Mouse (Mus musculus) limb, embryonic 14.5 days (tissue): ENCODE results near the gene Dand5. TPM values are rescaled to one million over a fixed set of nuclear protein-coding genes. Genes with fewer than 3 reads are reported as not detected.
A peak's percentile ranks its signal among the peaks of the same experiment; 100 is the strongest.

ENCODE experiments used
- ATAC-seq: fragments of 200-750 bp; cut with Nextera tagmentation; 2 replicates; pipeline ENCODE4 v1.8.0; 2017; ENCODE audit warnings: low read depth, moderate number of reproducible peaks, moderate TSS enrichment; ENCODE audit not compliant: low FRiP score
- DNase-seq: peaks from one replicate; pipeline ENCODE4 v3.0.0-alpha.2; 2015; ENCODE audit warnings: low spot score
- H3K27ac ChIP-seq: fragments of 300-500 bp; sonication (generic); replicated peaks from 2 replicates; pipeline ENCODE4 v1.5.1; 2014; ENCODE audit warnings: low read depth, mild to moderate bottlenecking, low read length, moderate library complexity, mixed read lengths
- H3K27me3 ChIP-seq: fragments of 300-500 bp; sonication (generic); 2 replicates; pipeline ENCODE4 v1.6.1; 2014; ENCODE audit warnings: low read length, mixed read lengths; ENCODE audit not compliant: control insufficient read depth, insufficient read depth
- H3K36me3 ChIP-seq: fragments of 300-500 bp; sonication (generic); 2 replicates; pipeline ENCODE4 v1.6.1; 2014; ENCODE audit warnings: mild to moderate bottlenecking, low read length, moderate library complexity, mixed read lengths; ENCODE audit not compliant: control insufficient read depth, insufficient read depth
- H3K4me1 ChIP-seq: fragments of 300-500 bp; sonication (generic); 2 replicates; pipeline ENCODE4 v1.6.1; 2014; ENCODE audit warnings: antibody characterized with exemption, low read length, mixed read lengths; ENCODE audit not compliant: control insufficient read depth, insufficient read depth
- H3K4me2 ChIP-seq: fragments of 300-500 bp; sonication (generic); replicated peaks from 2 replicates; pipeline ENCODE4 v1.6.1; 2014; ENCODE audit warnings: low read depth, mild to moderate bottlenecking, low read length, moderate library complexity; ENCODE audit not compliant: severe bottlenecking
- H3K4me3 ChIP-seq: fragments of 300-500 bp; sonication (generic); replicated peaks from 2 replicates; pipeline ENCODE4 v1.5.1; 2014; ENCODE audit warnings: low read length
- H3K9ac ChIP-seq: fragments of 300-500 bp; sonication (generic); 2 replicates; pipeline ENCODE4 v1.6.1; 2014; ENCODE audit warnings: mild to moderate bottlenecking, low read depth, low read length, moderate library complexity; ENCODE audit not compliant: severe bottlenecking
- H3K9me3 ChIP-seq: fragments of 300-500 bp; sonication (generic); 2 replicates; pipeline ENCODE4 v1.6.1; 2016; ENCODE audit warnings: low read length; ENCODE audit not compliant: control insufficient read depth
- POLR2A ChIP-seq: fragments of 200-500 bp; IDR thresholded peaks from 2 replicates; pipeline ENCODE4 v1.8.0; 2012; ENCODE audit warnings: inconsistent platforms, mild to moderate bottlenecking, moderate library complexity, borderline replicate concordance; ENCODE audit not compliant: insufficient read depth, insufficient read length; ENCODE audit errors: extremely low read depth
- WGBS: fragments of 180-500 bp; shearing (Covaris S2); extraction: QIAGEN DNeasy Blood & Tissue Kit; methylation state at CpG from one replicate; pipeline ENCODE4 v1.1.7; 2014; 5-methylcytosine and 5-hydroxymethylcytosine counted together
- polyA plus RNA-seq, 2 experiments: library from polyadenylated mRNA; depleted of rRNA in 1 of 2; stranded (reverse) in 1 of 2; unstranded in 1 of 2; fragments of >200 nt; fragmentation: Nextera tagmentation in 1 of 2; extraction: Ambion mirVana in 1 of 2; gene quantifications; 2 replicates each; pipeline versions ENCODE4 v1.2.1 to v1.2.3; 2012 to 2014

Gene Dand5
- polyA plus RNA-seq, 2 experiments: 5.9 to 6.9 TPM

DNA sequence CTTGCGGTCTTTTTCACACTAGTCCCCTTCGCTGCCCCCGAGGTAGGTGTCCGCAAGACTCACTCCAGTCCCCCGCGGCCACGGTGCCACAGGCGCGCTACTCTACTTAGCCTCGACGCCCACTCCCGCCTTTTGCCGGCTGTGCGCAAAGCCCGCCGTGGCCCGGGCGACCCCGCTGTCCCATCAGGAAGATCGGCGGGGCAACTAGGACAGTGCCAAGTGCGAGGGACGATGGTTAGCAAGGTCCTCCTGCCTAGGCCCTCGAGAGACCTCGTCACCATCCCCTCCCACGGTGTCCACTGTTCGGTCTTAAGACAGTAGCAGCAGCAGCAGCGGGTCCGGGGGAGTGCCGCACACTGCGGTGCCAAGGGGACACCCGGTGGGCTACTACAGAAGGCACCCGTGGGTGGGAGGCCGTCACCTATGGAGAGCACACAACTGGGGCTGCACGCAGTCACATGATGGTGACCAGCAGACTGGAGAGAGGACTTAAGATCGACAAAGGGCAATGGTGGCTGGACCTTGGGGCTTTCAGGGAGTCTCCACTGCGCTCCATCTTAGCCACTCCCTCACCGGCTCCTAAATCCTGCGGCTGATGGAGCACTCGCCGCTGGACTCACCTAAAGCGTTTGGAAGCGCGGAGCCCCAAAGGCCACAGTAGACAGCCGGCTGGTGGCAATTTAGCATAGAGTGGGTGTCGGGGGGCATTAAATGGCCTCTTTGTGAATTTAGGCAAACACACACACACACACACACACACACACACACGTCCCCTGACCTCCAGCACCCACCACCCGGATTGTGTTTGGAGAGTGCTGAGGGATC is 37.7 kb downstream of the Dand5 start:
- no peak for TF ChIP-seq POLR2A
- H3K9ac ChIP-seq: peak overlapping the region; percentile 40
- peaks cover 99% of the 10 kb centered on the region for H3K4me1 ChIP-seq
- H3K27ac ChIP-seq: no peak overlapping the region
- H3K4me2 ChIP-seq: peak overlapping the region; percentile 41
- H3K4me3 ChIP-seq: peak overlapping the region; percentile 25
- WGBS: 8% methylated on average over 46 of the region's 48 CpGs
- H3K27me3 ChIP-seq: 0 out of 2 replicates have a peak, but pooled peaks cover 24% of the 10 kb centered on the region
- H3K36me3 ChIP-seq: peaks cover 14% of the 10 kb centered on the region; the same call in 1 of the 2 replicates
- DNase-seq (no peak), ATAC-seq (no peak)
- H3K9me3 ChIP-seq: no peaks in the 10 kb centered on the region

DNA sequence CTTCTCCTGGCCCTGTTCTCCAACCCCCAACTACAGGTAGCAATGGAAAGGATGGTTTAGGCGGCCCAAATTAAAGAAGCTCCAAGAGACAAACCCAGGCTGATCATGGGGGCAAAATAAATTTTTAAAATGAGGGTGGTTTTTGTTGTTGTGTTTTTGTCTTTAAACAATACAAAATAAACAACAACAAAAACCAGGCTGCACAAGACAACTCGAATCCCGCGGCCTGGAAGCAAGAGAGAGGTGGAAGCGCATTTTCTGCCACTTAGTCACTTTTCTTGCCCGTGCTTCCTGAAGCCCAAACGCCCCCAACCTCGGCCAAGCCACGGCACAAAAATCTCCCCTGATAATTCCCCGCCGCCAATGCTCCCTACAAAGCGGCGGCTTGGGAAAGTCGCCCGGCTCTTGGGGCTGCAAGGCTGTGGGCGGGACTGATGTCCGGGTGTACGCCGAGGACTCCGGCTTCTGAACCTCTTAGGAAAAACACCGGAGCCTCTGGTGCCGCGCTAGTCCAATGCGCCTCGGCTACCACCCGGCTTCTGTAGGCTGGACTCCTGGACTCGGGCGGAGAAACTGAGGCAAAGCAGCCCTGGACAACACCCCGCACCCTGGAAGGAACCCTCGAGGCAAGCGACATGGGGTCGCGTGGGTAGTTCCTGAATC is 38.6 kb downstream of the Dand5 start:
- no peak for DNase-seq
- H3K36me3 ChIP-seq: peaks cover 14% of the 10 kb centered on the region; the same call in 1 of the 2 replicates
- peak overlapping the region; percentile 40; the same call in 1 of the 2 replicates for H3K9ac ChIP-seq
- H3K4me1 ChIP-seq: peaks cover 99% of the 10 kb centered on the region
- H3K27me3 ChIP-seq: 0 out of 2 replicates have a peak, but pooled peaks cover 24% of the 10 kb centered on the region
- no peak for TF ChIP-seq POLR2A
- H3K4me2 ChIP-seq: peak overlapping the region; percentile 41
- 10% methylated on average over 33 of the region's 33 CpGs for WGBS
- H3K27ac ChIP-seq: no peak overlapping the region
- no peaks in the 10 kb centered on the region for H3K9me3 ChIP-seq
- ATAC-seq: no peak
- H3K4me3 ChIP-seq: peak overlapping the region; percentile 25

DNA sequence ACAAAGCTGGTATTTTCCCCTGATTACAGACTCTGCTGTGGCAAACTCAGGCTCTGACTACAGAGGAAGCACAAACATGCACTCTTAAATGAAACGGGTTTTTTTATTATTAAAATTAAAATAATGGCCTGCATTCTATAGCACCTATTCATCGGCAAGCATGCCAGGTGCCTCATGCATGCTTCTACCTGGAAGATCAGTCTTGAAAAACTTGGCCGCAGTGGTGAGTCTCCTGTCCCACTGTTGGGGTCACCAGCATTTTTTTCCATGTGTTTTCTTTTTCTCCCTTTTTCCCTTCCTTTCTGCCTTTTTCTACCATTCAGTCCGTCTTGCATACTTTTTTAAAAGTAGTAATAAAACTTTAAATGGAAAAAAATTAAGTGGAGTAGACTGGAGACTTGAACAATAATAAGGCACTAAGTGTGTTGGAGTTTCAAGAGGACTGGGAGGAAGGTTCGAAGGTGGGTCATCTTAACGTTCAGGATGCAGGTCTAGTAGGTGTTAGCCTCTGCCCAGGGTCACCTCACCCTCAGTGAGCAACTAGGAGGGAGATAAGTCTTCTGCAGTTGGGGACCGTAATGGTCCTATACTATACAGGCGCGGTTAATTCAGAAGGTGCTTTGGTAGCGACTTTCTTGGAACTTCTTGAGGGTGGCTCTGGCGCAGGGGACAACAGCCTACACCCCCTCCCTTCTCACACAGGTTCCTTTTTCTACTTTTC is 39.3 kb downstream of the Dand5 start:
- Histone ChIP-seq H3K36me3 (peaks cover 14% of the 10 kb centered on the region; the same call in 1 of the 2 replicates), H3K9me3 (no peaks in the 10 kb centered on the region), H3K27ac (peak overlapping the region; percentile 13; the same call in 1 of the 2 replicates), H3K4me1 (peaks cover 99% of the 10 kb centered on the region), H3K9ac (no peak overlapping the region), H3K4me3 (no peak overlapping the region), H3K4me2 (peak overlapping the region; percentile 15; the same call in 1 of the 2 replicates), H3K27me3 (peaks cover 25% of the 10 kb centered on the region; the same call in 1 of the 2 replicates)
- 25% methylated on average over 11 of the region's 11 CpGs for WGBS
- no peak for TF ChIP-seq POLR2A
- no peak for ATAC-seq
- no peak for DNase-seq

DNA sequence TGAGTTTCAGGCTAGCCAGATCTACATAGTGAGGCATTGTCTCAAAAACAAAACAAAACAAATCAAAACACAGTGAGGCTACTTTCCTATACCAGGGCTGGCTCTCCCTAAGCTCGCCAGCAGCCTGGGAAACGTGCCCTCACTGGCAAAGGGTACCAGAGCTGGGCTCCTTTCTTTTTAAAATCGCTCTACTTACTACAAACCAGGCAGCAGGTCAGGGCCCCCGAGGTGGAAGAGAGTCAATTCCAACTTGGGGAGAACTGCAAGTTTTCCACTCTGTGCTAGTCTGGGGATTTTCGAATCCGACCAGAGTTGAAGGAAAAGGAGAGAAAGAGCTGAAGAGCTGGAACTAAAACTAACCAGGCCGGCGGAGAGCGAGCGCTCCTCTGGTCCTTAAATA is 39.9 kb downstream of the Dand5 start:
- peaks cover 10% of the 10 kb centered on the region; the same call in 1 of the 2 replicates for H3K36me3 ChIP-seq
- H3K27me3 ChIP-seq: peaks cover 26% of the 10 kb centered on the region; the same call in 1 of the 2 replicates
- ATAC-seq (no peak), DNase-seq (no peak)
- TF ChIP-seq POLR2A: no peak
- no peak overlapping the region for H3K4me3 ChIP-seq
- peak overlapping the region; percentile 13; the same call in 1 of the 2 replicates for H3K27ac ChIP-seq
- peak overlapping the region; percentile 15; the same call in 1 of the 2 replicates for H3K4me2 ChIP-seq
- WGBS: 35% methylated on average over 10 of the region's 10 CpGs
- no peaks in the 10 kb centered on the region for H3K9me3 ChIP-seq
- peak overlapping the region; percentile 31; the same call in 1 of the 2 replicates for H3K9ac ChIP-seq
- peaks cover 99% of the 10 kb centered on the region for H3K4me1 ChIP-seq
